Mouse (Mus musculus): ENCODE results near the gene Klra10. TPM values are rescaled to one million over a fixed set of nuclear protein-coding genes. Genes with fewer than 3 reads are reported as not detected.

Gene Klra10
- not detected in 2 replicates for polyA plus RNA-seq (2012; rRNA removed)

GRCm38 (mm10) chr6:130281828-130282227 is at the start of gene Klra10:
Klra10 (minus strand) TSS chr6:130281928.

DNA sequence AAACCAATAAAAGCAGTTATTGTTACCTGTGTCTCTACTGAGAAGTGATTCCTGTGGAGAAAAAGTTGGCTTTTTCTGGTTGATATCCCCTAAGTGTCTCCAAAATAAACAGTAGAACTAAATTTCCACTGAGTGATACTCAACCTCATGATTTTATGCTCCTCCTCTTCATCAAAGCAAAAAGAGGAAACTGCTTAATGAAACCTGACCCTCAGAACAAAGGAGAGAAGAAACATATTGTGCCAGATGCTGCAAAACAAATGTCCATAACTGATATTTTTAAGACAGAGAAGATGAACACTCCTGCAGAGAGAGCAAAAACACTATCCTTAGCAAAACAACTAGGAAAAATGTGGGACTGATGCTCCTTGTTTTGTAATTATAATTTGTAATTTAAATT is 48.5 kb downstream of the Klra10 start, which contains the start of gene Klra7:
TSS of gene Klra7 (minus strand) at position 101 of the 400 bp plus-strand sequence.

Other genes with a start within 250 kb of the Klra10 start
- gene Klra4, start 214.7 kb downstream of the Klra10 start, polyA plus RNA-seq (2012; rRNA removed), result not detected in 2 replicates
- not detected in 2 replicates for gene Klra8, start 152.0 kb downstream of the Klra10 start, polyA plus RNA-seq (2012; rRNA removed)
- gene Klra9, start 88.8 kb downstream of the Klra10 start, polyA plus RNA-seq (2012; rRNA removed), result not detected in 2 replicates
- not detected in 2 replicates for gene Klra7, start 48.6 kb downstream of the Klra10 start, polyA plus RNA-seq (2012; rRNA removed)
- not detected in 2 replicates for gene Klra3, start 55.6 kb upstream of the Klra10 start, polyA plus RNA-seq (2012; rRNA removed)
- gene Klra1, start 104.9 kb upstream of the Klra10 start, polyA plus RNA-seq (2012; rRNA removed), result not detected in 2 replicates